Mouse (Mus musculus) G1E (cell line): ENCODE data around the gene Coro2b.

ENCODE experiments used
- CTCF ChIP-seq: IDR thresholded peaks from 2 replicates; pipeline ENCODE4 v1.5.1; 2012; ENCODE audit warnings: low read depth, low read length, inconsistent platforms, mixed read lengths
- GATA1 ChIP-seq: IDR thresholded peaks from 2 replicates; pipeline ENCODE4 v1.6.1; 2012; ENCODE audit warnings: borderline replicate concordance, low read length, inconsistent platforms, mixed read lengths
- GATA2 ChIP-seq: IDR thresholded peaks from 2 replicates; pipeline ENCODE4 v1.6.1; 2012; ENCODE audit warnings: low read depth, low read length, inconsistent platforms, borderline replicate concordance
- POLR2AphosphoS5 ChIP-seq: IDR thresholded peaks from 2 replicates; pipeline ENCODE4 v1.6.1; 2012; ENCODE audit warnings: low read depth, low read length, inconsistent platforms; ENCODE audit not compliant: insufficient replicate concordance
- TAL1 ChIP-seq: conservative IDR thresholded peaks from 2 replicates; pipeline ENCODE4 v1.6.1; 2012; ENCODE audit warnings: low read depth, low read length, inconsistent platforms, mixed read lengths

DNA sequence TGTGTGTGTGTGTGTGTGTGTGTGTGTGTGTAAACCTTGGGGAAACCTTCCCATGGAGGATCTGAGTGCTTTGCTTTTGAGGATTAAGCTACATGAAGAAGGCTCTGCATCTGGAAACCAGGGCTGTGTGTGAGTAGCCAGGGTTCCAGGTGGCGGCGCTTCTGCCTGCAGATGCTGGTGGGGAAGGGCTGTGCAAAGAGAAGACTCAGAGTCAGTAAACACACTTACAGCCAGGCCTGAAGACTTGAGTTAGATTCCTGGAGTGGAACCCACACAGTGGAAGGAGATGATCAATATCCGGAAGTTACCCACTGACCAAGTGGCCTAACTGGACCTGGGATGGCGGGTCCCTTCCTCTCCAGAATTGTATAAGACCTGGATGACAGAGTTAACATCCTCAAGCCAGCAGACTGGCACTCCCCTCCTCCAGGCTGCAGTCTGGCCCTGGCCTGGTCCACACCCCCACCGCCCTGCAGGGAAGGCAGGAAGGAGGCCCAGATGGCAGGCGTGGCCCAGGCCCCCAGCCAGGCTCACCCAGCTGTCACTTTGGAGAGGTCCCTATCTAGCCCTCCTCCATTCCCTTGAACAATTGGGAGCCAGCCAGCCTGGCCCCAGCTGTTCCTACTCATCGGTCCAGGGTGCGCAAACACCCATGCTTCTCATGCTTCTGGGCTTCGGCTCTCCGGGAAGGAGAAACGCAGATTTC lies 59.9 kb downstream of the Coro2b start:
- TF ChIP-seq CTCF (no peak), POLR2AphosphoS5 (no peak), GATA1 (no peak), TAL1 (no peak), GATA2 (no peak)
